Mouse (Mus musculus): Measurements from ENCODE around the gene Lmntd1. TPM values are rescaled to one million over a fixed set of nuclear protein-coding genes. Genes with fewer than 3 reads are reported as not detected.
A peak's percentile ranks its signal among the peaks of the same experiment; 100 is the strongest.

The Lmntd1 gene
- polyA plus RNA-seq, 1 experiment from 2014 or later: 0.21 TPM

DNA sequence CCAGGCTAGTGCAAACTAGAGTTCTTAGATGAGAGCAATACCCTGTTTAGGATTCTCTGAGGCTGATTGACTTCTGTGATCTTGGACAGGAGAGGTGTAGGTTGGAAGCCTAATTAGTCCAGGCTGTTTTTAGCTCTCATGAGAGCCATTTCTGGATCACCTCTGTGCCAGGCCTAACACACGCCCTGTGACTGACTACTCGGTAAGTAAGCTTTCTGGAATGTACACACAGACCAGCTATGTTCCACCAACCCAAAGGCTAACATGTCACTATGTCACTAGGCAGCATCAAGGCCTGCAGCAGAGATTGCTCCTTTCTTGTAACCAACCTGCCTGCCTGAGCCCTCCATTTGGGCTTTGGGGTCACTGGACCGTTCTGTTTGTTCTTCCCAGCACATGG is 243.8 kb downstream of the Lmntd1 start:
- WGBS: 73% methylated on average over 3 of the region's 3 CpGs
- H3K36me3 ChIP-seq (ENCODE audit: control insufficient read depth, insufficient read depth, low read length): no peaks in the 10 kb centered on the region
- H3K4me3 ChIP-seq (ENCODE audit: low read depth, low read length): no peak overlapping the region
- H3K27me3 ChIP-seq (ENCODE audit: control insufficient read depth, insufficient read depth, low read length): no peaks in the 10 kb centered on the region
- DNase-seq (ENCODE audit: low spot score) (no peak), ATAC-seq (ENCODE audit: insufficient read depth, low FRiP score, low TSS enrichment) (no peak)
- H3K9me3 ChIP-seq (ENCODE audit: control insufficient read depth, low read length): no peaks in the 10 kb centered on the region
- H3K4me1 ChIP-seq (ENCODE audit: control insufficient read depth, insufficient read depth, low read length): no peaks in the 10 kb centered on the region
- no peak overlapping the region for H3K27ac ChIP-seq (ENCODE audit: low read depth, low read length)
- H3K4me2 ChIP-seq (ENCODE audit: low read depth): no peak overlapping the region
- no peak overlapping the region for H3K9ac ChIP-seq (ENCODE audit: low read length)

DNA sequence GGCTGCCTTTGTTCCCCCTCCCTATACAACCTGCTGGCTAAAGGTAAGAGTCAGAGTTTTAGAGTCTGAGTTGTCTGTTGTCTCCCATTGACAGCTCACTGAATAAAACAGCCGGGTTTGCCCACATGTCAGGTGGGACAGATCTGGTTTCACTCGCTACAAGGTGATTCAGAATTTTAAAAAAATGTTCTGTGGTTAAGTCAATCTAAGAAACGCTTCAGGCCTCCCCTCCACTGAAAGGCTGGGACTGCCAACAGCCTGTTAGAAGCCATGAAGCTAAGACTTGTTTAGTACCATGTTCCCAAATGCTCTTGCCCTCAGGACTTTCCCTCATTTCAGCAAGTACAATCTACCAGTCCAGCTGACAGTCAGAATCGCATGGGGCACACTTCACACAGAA is 244.8 kb downstream of the Lmntd1 start:
- 71% methylated on average over 4 of the region's 4 CpGs for WGBS
- no peak overlapping the region for H3K27ac ChIP-seq (ENCODE audit: low read depth, low read length)
- H3K36me3 ChIP-seq (ENCODE audit: control insufficient read depth, insufficient read depth, low read length): no peaks in the 10 kb centered on the region
- no peaks in the 10 kb centered on the region for H3K9me3 ChIP-seq (ENCODE audit: control insufficient read depth, low read length)
- H3K9ac ChIP-seq (ENCODE audit: low read length): no peak overlapping the region
- ATAC-seq (ENCODE audit: insufficient read depth, low FRiP score, low TSS enrichment) (no peak), DNase-seq (ENCODE audit: low spot score) (no peak)
- H3K4me1 ChIP-seq (ENCODE audit: control insufficient read depth, insufficient read depth, low read length): no peaks in the 10 kb centered on the region
- H3K4me2 ChIP-seq (ENCODE audit: low read depth): no peak overlapping the region
- H3K27me3 ChIP-seq (ENCODE audit: control insufficient read depth, insufficient read depth, low read length): no peaks in the 10 kb centered on the region
- H3K4me3 ChIP-seq (ENCODE audit: low read depth, low read length): no peak overlapping the region

DNA sequence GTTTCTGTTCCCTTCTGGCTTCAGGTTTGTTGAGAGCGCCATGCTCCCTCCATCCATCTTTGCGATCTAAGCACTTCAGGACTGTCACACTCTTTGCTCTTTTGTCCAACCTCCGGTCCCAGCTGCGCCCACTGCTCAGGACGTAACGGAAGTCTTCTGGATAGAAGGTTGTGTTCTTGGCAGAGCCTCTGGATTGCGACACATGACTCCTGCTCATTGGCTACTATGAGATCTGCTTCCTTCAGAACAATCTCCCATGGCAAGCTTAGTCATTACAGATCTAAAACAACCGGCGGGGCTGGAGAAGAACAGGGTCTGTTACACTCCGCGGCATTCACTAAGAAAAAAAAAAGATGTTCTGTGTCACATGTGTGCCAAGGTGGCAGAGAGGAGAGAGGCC is 247.6 kb downstream of the Lmntd1 start:
- H3K4me3 ChIP-seq (ENCODE audit: low read depth, low read length): no peak overlapping the region
- DNase-seq (ENCODE audit: low spot score) (no peak), ATAC-seq (ENCODE audit: insufficient read depth, low FRiP score, low TSS enrichment) (no peak)
- H3K4me2 ChIP-seq (ENCODE audit: low read depth): no peak overlapping the region
- H3K4me1 ChIP-seq (ENCODE audit: control insufficient read depth, insufficient read depth, low read length): no peaks in the 10 kb centered on the region
- no peak overlapping the region for H3K27ac ChIP-seq (ENCODE audit: low read depth, low read length)
- no peaks in the 10 kb centered on the region for H3K9me3 ChIP-seq (ENCODE audit: control insufficient read depth, low read length)
- WGBS: 93% methylated on average over 11 of the region's 11 CpGs
- H3K9ac ChIP-seq (ENCODE audit: low read length): no peak overlapping the region
- no peaks in the 10 kb centered on the region for H3K27me3 ChIP-seq (ENCODE audit: control insufficient read depth, insufficient read depth, low read length)
- H3K36me3 ChIP-seq (ENCODE audit: control insufficient read depth, insufficient read depth, low read length): no peaks in the 10 kb centered on the region

DNA sequence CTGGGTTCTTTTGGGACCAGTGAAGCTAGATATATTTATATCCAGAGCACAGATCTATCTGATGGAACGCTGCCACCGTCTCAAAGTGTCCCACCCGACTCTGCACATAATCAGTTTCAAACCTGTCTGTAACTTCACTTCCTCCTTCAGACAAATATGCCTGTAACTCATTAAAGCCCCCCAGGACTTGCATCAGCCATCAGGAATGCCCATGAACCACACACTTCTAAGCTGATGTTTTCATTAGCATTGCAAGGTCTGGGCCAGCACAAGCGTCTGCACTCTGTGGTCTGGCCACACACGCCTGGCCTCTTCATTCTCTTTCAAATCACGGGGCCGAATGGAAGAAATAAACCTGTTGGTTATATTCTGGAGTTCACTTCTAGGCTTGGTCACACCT is 250.4 kb downstream of the Lmntd1 start:
- DNase-seq (ENCODE audit: low spot score) (no peak), ATAC-seq (ENCODE audit: insufficient read depth, low FRiP score, low TSS enrichment) (no peak)
- Histone ChIP-seq H3K4me2 (ENCODE audit: low read depth) (no peak overlapping the region), H3K9ac (ENCODE audit: low read length) (no peak overlapping the region), H3K4me3 (ENCODE audit: low read depth, low read length) (no peak overlapping the region), H3K9me3 (ENCODE audit: control insufficient read depth, low read length) (no peaks in the 10 kb centered on the region), H3K27ac (ENCODE audit: low read depth, low read length) (no peak overlapping the region), H3K4me1 (ENCODE audit: control insufficient read depth, insufficient read depth, low read length) (no peaks in the 10 kb centered on the region), H3K36me3 (ENCODE audit: control insufficient read depth, insufficient read depth, low read length) (no peaks in the 10 kb centered on the region), H3K27me3 (ENCODE audit: control insufficient read depth, insufficient read depth, low read length) (no peaks in the 10 kb centered on the region)
- WGBS: 77% methylated on average over 7 of the region's 7 CpGs

DNA sequence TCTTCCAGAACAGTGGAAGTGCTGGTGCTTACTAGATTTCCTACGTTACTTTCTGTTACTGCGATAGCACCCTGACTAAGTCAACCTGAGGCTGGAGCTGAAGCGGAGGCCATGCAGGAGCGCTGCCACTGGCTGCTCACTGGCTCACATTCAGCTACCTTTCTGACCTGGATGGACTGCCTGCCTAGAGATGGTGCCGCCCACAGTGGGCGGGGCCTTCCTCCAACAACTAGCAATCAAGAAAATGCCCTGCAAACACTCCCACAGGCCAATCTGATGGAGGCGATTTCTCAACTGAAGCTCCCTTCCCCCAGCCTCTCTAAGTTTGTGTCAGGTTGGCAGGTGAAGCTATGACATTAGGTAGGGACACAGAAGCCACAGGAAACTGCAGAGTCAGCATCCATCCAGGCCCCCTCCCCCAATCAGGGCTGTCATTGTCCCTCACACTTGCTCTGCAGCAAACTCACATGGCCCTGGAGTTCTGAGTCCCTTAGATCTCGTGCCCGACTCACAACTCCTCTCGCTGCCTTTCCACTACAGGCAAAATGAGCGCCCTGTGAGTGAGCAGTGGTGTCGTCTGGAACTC is 252.9 kb downstream of the Lmntd1 start:
- no peak overlapping the region for H3K4me2 ChIP-seq (ENCODE audit: low read depth)

DNA sequence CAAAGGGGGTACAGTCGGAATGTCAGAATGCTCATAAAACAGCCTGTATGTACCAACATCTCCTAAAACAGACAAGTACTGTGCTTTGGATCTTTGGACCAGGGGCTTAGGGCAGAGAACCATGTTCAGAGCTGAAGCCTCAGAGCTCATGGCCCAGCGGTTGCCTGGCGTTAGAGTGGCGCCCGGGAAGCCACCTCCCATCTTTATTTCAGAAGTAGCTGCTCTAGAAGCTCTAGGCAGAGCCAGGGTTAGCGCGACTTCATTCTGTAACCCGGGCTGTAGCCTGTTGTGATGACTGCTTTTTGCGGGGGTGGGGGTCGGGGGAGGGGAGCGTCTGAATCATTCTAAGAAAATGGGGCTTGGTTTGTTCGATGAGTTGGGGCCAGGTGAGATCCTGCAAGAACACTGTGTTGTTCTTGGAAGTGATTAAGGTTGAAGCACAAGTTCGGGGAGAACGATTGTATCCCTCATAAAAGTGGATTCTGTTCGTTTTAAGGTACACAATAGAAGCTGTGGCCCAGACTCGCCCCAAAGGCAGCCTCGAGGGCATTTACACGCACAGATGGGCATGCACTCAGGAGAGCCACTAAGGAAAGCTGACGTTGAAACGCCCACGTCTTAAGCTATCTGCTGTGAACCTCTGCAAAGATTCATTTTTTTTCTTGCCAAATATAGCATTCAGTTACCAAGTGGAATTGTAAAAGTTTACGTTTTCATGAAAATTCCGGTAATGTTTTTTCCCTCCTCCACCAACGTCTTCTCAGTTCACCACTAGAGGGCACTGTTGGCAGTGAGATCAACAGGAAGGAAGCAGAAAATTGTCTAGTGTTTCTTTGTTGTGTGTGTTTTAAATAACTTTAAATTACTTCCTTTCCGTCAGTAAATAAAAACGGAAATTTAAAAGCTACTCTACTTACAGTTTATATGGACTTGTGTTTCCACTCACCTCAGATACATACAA is 254.4 kb downstream of the Lmntd1 start:
- Histone ChIP-seq H3K27ac (ENCODE audit: low read depth, low read length) (no peak overlapping the region), H3K9me3 (ENCODE audit: control insufficient read depth, low read length) (no peaks in the 10 kb centered on the region), H3K4me1 (ENCODE audit: control insufficient read depth, insufficient read depth, low read length) (no peaks in the 10 kb centered on the region), H3K36me3 (ENCODE audit: control insufficient read depth, insufficient read depth, low read length) (no peaks in the 10 kb centered on the region), H3K4me3 (ENCODE audit: low read depth, low read length) (no peak overlapping the region), H3K9ac (ENCODE audit: low read length) (no peak overlapping the region), H3K4me2 (ENCODE audit: low read depth) (no peak overlapping the region), H3K27me3 (ENCODE audit: control insufficient read depth, insufficient read depth, low read length) (no peaks in the 10 kb centered on the region)
- ATAC-seq (ENCODE audit: insufficient read depth, low FRiP score, low TSS enrichment) (no peak), DNase-seq (ENCODE audit: low spot score) (peak; percentile 52)
- 44% methylated on average over 26 of the region's 26 CpGs for WGBS

More for the DNA sequence above, 252.9 kb downstream of the Lmntd1 start:
- Histone ChIP-seq H3K27ac (ENCODE audit: low read depth, low read length) (no peak overlapping the region), H3K4me3 (ENCODE audit: low read depth, low read length) (no peak overlapping the region), H3K9me3 (ENCODE audit: control insufficient read depth, low read length) (no peaks in the 10 kb centered on the region), H3K4me1 (ENCODE audit: control insufficient read depth, insufficient read depth, low read length) (no peaks in the 10 kb centered on the region), H3K27me3 (ENCODE audit: control insufficient read depth, insufficient read depth, low read length) (no peaks in the 10 kb centered on the region), H3K9ac (ENCODE audit: low read length) (no peak overlapping the region), H3K36me3 (ENCODE audit: control insufficient read depth, insufficient read depth, low read length) (no peaks in the 10 kb centered on the region)
- 64% methylated on average over 12 of the region's 12 CpGs for WGBS
- ATAC-seq (ENCODE audit: insufficient read depth, low FRiP score, low TSS enrichment): no peak
- no peak for DNase-seq (ENCODE audit: low spot score)

DNA sequence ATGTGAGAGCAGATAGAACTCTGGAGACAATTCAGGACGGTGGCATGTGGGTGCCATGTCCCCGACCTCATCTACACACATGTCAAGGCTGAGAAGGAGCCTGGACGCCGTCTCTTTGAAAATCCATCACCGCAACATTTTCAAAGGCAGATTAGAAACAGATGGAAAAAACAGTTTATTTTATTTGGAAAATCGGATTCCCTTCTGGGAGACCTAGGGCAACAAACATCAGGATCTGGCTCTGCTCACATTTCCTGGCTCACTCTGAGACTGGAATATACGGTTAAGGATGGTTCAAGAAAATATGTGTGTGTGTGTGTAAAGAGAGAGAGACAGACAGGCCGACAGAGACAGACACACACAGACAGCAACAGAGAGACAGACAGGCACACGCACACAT is 256.1 kb downstream of the Lmntd1 start:
- no peak for ATAC-seq (ENCODE audit: insufficient read depth, low FRiP score, low TSS enrichment)
- no peak overlapping the region for H3K9ac ChIP-seq (ENCODE audit: low read length)

DNA sequence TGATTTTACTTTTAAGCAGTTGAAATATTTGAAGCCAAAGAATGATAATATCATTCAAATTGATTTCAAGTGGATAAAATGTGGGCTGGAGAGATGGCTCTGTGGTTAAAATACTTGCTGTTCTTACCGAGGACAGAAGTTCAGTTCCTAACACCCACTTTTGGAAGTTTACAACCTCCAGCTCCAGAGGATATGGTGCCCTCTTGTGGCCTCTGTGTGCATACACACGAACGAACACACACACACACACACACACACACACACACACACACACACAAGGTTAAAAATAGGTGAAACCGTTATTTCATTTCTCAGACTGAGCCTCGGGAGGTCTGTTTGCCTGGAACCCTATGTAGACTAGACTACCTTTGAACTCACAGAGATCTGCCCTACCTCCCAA is 260.3 kb downstream of the Lmntd1 start:
- H3K9me3 ChIP-seq (ENCODE audit: control insufficient read depth, low read length): no peaks in the 10 kb centered on the region
- 88% methylated on average over 5 of the region's 5 CpGs for WGBS
- no peaks in the 10 kb centered on the region for H3K27me3 ChIP-seq (ENCODE audit: control insufficient read depth, insufficient read depth, low read length)
- ATAC-seq (ENCODE audit: insufficient read depth, low FRiP score, low TSS enrichment) (no peak), DNase-seq (ENCODE audit: low spot score) (no peak)
- H3K36me3 ChIP-seq (ENCODE audit: control insufficient read depth, insufficient read depth, low read length): no peaks in the 10 kb centered on the region
- H3K9ac ChIP-seq (ENCODE audit: low read length): no peak overlapping the region
- no peak overlapping the region for H3K27ac ChIP-seq (ENCODE audit: low read depth, low read length)
- H3K4me2 ChIP-seq (ENCODE audit: low read depth): no peak overlapping the region
- H3K4me3 ChIP-seq (ENCODE audit: low read depth, low read length): no peak overlapping the region
- no peaks in the 10 kb centered on the region for H3K4me1 ChIP-seq (ENCODE audit: control insufficient read depth, insufficient read depth, low read length)

More for the DNA sequence above, 256.1 kb downstream of the Lmntd1 start:
- Histone ChIP-seq H3K4me3 (ENCODE audit: low read depth, low read length) (no peak overlapping the region), H3K27ac (ENCODE audit: low read depth, low read length) (no peak overlapping the region), H3K9me3 (ENCODE audit: control insufficient read depth, low read length) (no peaks in the 10 kb centered on the region), H3K4me2 (ENCODE audit: low read depth) (no peak overlapping the region), H3K4me1 (ENCODE audit: control insufficient read depth, insufficient read depth, low read length) (no peaks in the 10 kb centered on the region), H3K27me3 (ENCODE audit: control insufficient read depth, insufficient read depth, low read length) (no peaks in the 10 kb centered on the region), H3K36me3 (ENCODE audit: control insufficient read depth, insufficient read depth, low read length) (no peaks in the 10 kb centered on the region)
- DNase-seq (ENCODE audit: low spot score): no peak
- 71% methylated on average over 9 of the region's 9 CpGs for WGBS

DNA sequence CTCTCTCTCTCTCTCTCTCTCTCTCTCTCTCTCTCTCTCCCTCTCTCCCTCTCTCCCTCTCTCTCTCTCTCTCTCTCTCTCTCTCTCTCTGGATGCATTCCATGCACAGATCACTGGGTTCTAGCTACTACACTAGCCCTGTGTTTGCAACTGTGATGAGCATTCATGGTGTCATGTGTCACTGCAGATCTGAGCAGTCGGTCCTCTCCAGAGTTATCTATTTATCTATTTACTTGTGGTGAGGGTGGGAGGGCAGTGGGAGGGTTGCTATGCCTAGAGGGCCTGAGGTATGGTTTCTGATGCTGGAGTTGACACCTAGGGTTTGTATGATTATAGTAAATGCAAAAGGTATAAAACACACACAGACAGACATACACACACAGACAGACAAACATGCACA is 261.4 kb downstream of the Lmntd1 start:
- WGBS: 41% methylated on average over 1 of the region's 1 CpGs
- no peak for ATAC-seq (ENCODE audit: insufficient read depth, low FRiP score, low TSS enrichment)
- no peaks in the 10 kb centered on the region for H3K36me3 ChIP-seq (ENCODE audit: control insufficient read depth, insufficient read depth, low read length)

More for the DNA sequence above, 261.4 kb downstream of the Lmntd1 start:
- Histone ChIP-seq H3K4me2 (ENCODE audit: low read depth) (no peak overlapping the region), H3K9ac (ENCODE audit: low read length) (no peak overlapping the region), H3K4me1 (ENCODE audit: control insufficient read depth, insufficient read depth, low read length) (no peaks in the 10 kb centered on the region), H3K27me3 (ENCODE audit: control insufficient read depth, insufficient read depth, low read length) (no peaks in the 10 kb centered on the region), H3K27ac (ENCODE audit: low read depth, low read length) (no peak overlapping the region), H3K4me3 (ENCODE audit: low read depth, low read length) (no peak overlapping the region), H3K9me3 (ENCODE audit: control insufficient read depth, low read length) (no peaks in the 10 kb centered on the region)
- no peak for DNase-seq (ENCODE audit: low spot score)
